In genomic region chr10:91182291-91182990, GRCm38 (mm10) we compare ENCODE assay signal across 8 mouse cellular contexts. TPM values are rescaled to one million over a fixed set of nuclear protein-coding genes. Genes with fewer than 3 reads are reported as not detected.
DNase-seq lines count a peak whose midpoint lies in the region; ATAC-seq lines count a peak whose summit lies in the region.

No protein-coding gene starts in this region.

- H3K27me3 ChIP-seq in embryonic facial prominence, embryonic 14.5 days (replicated peaks; ENCODE audit: control insufficient read depth, insufficient read depth, low read length), result no peaks in the 10 kb centered on the region
- no peaks in the 10 kb centered on the region for H3K27me3 ChIP-seq in hindbrain, embryonic 15.5 days

- no peaks in the 10 kb centered on the region for H3K9me3 ChIP-seq in embryonic facial prominence, embryonic 14.5 days (ENCODE audit: control insufficient read depth, low read length)
- H3K9me3 ChIP-seq in hindbrain, embryonic 15.5 days, result no peaks in the 10 kb centered on the region

- WGBS in embryonic facial prominence, embryonic 14.5 days, result 4% methylated on average over 16 of the region's 16 CpGs
- under 1% methylated on average over 16 of the region's 16 CpGs for WGBS in hindbrain, embryonic 15.5 days

- H3K9ac ChIP-seq in embryonic facial prominence, embryonic 14.5 days (ENCODE audit: low read depth, low read length), result peak overlapping the region; percentile 77
- H3K9ac ChIP-seq in hindbrain, embryonic 15.5 days, result peak overlapping the region; percentile 67

- peak overlapping the region; percentile 99 for H3K27ac ChIP-seq in embryonic facial prominence, embryonic 14.5 days (replicated peaks; ENCODE audit: low read depth, low read length)
- H3K27ac ChIP-seq in hindbrain, embryonic 15.5 days (replicated peaks), result peak overlapping the region; percentile 98

- peak; percentile 47 to 73 for DNase-seq in cerebellum, postnatal 10 days
- DNase-seq in CD4-positive, CD25-positive, alpha-beta regulatory T cell, adult 2 months (ENCODE audit: low read depth, low spot score), result peak; percentile 58
- peak; percentile 77 for DNase-seq in embryonic facial prominence, embryonic 14.5 days (ENCODE audit: low spot score)
- DNase-seq in lung, postnatal 25 days (ENCODE audit: low spot score), result peak; percentile 46
- no peak for DNase-seq in Muller cell, postnatal 12 days (ENCODE audit: inconsistent ontology term)
- DNase-seq in adrenal gland, postnatal 36 days, result no peak

- peak overlapping the region; percentile 52 for H3K4me2 ChIP-seq in embryonic facial prominence, embryonic 14.5 days (ENCODE audit: low read depth, low read length)
- H3K4me2 ChIP-seq in hindbrain, embryonic 15.5 days, result peak overlapping the region; percentile 59

- peak overlapping the region; percentile 58 for H3K4me3 ChIP-seq in embryonic facial prominence, embryonic 14.5 days (ENCODE audit: low read depth, low read length)
- H3K4me3 ChIP-seq in hindbrain, embryonic 15.5 days, result peak overlapping the region; percentile 63

- H3K36me3 ChIP-seq in embryonic facial prominence, embryonic 14.5 days (ENCODE audit: control insufficient read depth, insufficient read depth, low read length), result no peaks in the 10 kb centered on the region
- H3K36me3 ChIP-seq in hindbrain, embryonic 15.5 days, result no peaks in the 10 kb centered on the region

- peaks cover 12% of the 10 kb centered on the region; the same call in 1 of the 2 replicates for H3K4me1 ChIP-seq in embryonic facial prominence, embryonic 14.5 days (ENCODE audit: control insufficient read depth, insufficient read depth, low read length)
- peaks cover 35% of the 10 kb centered on the region for H3K4me1 ChIP-seq in hindbrain, embryonic 15.5 days (replicated peaks)

- ATAC-seq in cerebellum, adult (ENCODE audit: insufficient number of reproducible peaks, low FRiP score, low TSS enrichment), result no peak
- ATAC-seq in embryonic facial prominence, embryonic 14.5 days (ENCODE audit: low read depth), result no peak
- no peak for ATAC-seq in hindbrain, embryonic 15.5 days (ENCODE audit: low FRiP score, low read depth)

RNA-seq across cellular contexts. Expression of gene Tmpo, which starts 1.3 kb away (rescaled TPM):
- polyA plus RNA-seq in embryonic facial prominence, embryonic 14.5 days (2014; fragmentation: Nextera tagmentation; extraction: Ambion mirVana), result 185 and 227 TPM in 2 replicates
- polyA plus RNA-seq in hindbrain, embryonic 15.5 days (2015; fragmentation: Nextera tagmentation; extraction: Ambion mirVana), result 96.7 and 108 TPM in 2 replicates
- 100 to 1,000 TPM in 1 of 2 experiments, 10 to 100 TPM in 1; 95.1 to 105 TPM for total RNA-seq in adrenal gland, postnatal 36 days (2021)

RNA-seq across cellular contexts. Expression of gene Slc25a3, which starts 58.6 kb away (rescaled TPM):
- 515 and 526 TPM in 2 replicates for polyA plus RNA-seq in embryonic facial prominence, embryonic 14.5 days (2014; fragmentation: Nextera tagmentation; extraction: Ambion mirVana)
- 567 and 590 TPM in 2 replicates for polyA plus RNA-seq in hindbrain, embryonic 15.5 days (2015; fragmentation: Nextera tagmentation; extraction: Ambion mirVana)
- 1,000 to 10,000 TPM; 1,091 to 1,914 TPM for total RNA-seq in adrenal gland, postnatal 36 days (2021)

Comparison
In these comparisons a context has a peak if more than half of its experiments do, and no peak if none do; other contexts are left out.
1. DNase-seq: peak in cerebellum, postnatal 10 days (2 of 2), CD4-positive, CD25-positive, alpha-beta regulatory T cell, adult 2 months (single experiment), embryonic facial prominence, embryonic 14.5 days (single experiment) and lung, postnatal 25 days (single experiment); none in Muller cell, postnatal 12 days (single experiment) and adrenal gland, postnatal 36 days (0 of 2).